Mouse (Mus musculus) adrenal gland, adult 2 months (tissue): ENCODE data around the gene Pigx. TPM values are rescaled to one million over a fixed set of nuclear protein-coding genes. Genes with fewer than 3 reads are reported as not detected.

Experiments used
- DNase-seq: peaks from one replicate; pipeline ENCODE4 v3.0.0; 2021
- polyA plus RNA-seq: library from polyadenylated mRNA; depleted of rRNA; stranded (reverse); fragments of >200 nt; gene quantifications from 2 replicates; pipeline ENCODE4 v1.2.3, GENCODE M21; 2012; rRNA removed
- total RNA-seq, 2 experiments: library from RNA; stranded (reverse); gene quantifications; 2 replicates each; pipeline ENCODE4 v1.2.3; 2021

Gene Pigx
- total and polyA plus RNA-seq, 3 experiments, result 27.6 to 35.5 (median 30.8) TPM

DNA sequence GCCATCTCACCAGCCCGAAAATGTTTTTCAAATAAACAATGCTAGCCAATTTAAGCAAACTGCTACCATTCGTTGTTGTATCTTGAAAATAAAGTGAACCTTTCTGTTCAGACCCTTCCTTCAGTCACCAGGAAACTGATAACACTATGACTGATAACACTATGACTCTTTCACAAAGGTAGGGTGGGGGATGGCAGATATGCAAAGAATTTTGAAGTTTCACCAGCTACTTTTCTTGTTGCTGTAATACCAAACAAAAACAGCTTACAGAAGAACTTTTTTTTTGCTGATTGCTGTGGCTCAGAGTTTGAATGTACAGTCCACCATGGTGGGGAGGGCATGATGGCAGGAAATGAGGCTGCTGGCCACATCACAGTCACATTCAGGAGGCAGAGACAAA lies 37.3 kb downstream of the Pigx start:
- no peak for DNase-seq

DNA sequence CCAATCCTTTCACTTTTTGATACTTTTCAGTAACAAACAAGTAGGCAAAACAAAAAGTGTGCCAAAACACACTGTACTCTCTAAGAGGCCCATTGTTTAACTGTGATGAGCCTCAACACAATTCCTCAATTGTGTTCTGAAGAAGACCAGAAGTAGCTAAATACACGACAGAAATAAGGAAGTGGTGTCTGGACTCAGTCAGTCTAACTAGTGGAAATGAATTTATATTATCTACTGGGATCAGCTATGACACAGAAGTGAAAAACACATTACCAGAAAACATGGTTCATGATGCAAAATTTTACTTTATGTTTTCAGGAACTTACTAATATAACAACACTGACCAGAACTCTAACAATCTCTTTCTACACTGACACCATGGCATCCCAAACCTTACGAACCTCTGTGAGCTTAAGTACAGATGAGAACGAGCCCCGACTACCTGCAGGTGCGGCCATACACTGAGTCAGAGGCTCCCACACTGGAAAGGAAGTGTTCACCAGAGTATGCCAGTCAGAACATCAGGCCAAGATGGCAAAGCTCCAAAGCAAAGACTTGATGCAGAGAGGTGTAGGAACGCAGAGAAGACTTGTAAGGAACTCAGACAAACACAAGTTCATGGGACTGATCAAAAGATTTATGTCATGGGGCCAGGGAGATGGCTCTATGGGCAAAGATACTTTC lies 39.6 kb downstream of the Pigx start:
- DNase-seq, result no peak

DNA sequence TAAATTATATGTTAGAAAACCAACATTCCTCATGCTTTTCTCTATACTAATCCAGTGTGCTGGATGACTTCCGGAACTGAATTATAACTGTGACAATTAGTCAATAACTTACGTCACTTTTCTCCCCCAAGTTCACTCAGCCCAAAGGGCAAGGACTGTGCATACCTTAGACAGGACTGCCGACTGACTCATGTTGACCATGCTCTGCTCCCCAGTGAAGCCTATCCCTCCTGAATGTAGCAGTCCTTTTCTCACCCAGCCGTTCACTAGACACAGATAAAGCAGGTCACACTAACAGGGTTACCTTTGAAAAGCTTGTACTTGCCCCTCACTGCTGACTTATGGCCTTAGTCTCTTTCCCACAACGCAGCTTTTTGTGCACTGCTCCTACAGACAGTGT lies 40.7 kb downstream of the Pigx start:
- DNase-seq, result peak; percentile 45

DNA sequence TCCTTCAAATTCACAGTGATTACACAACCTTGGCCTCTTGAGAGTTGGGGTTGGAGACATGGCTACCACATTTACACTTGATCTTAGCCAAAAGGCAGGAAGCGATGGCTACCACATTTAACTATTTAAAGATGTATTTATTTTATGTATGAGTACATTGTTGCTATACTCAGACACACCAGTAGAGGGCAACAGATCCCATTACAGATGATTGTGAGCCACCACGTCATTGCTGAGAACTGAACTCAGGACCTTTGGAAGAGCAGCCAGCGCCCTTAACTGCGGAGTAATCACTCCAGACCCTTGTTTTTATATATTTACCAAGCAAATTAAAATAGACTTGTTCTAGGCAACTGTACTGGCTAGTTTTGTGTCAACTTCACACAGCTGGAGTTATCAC lies 57.2 kb downstream of the Pigx start:
- DNase-seq, result no peak

Other genes with a start within 250 kb of the Pigx start
- not detected for gene Meltf, start 220.9 kb downstream of the Pigx start, total RNA-seq
- 0.02 and 0.04 TPM in 2 replicates for gene Meltf, start 220.9 kb downstream of the Pigx start, polyA plus RNA-seq
- gene Pigz, start 165.9 kb downstream of the Pigx start, total RNA-seq, result 1 to 10 TPM in 1 of 2 experiments, under 1 TPM in 1; 0.35 to 1.3 TPM
- 0.71 and 1.3 TPM in 2 replicates for gene Pigz, start 165.9 kb downstream of the Pigx start, polyA plus RNA-seq
- 10 to 100 TPM; 40.5 to 47.4 TPM for gene 0610012G03Rik, start 151.2 kb downstream of the Pigx start, total RNA-seq
- 143 and 164 TPM in 2 replicates for gene 0610012G03Rik, start 151.2 kb downstream of the Pigx start, polyA plus RNA-seq
- gene Ncbp2, start 151.2 kb downstream of the Pigx start, total RNA-seq, result 10 to 100 TPM; 45.1 to 54.0 TPM
- 2.3 and 6.0 TPM in 2 replicates for gene Ncbp2, start 151.2 kb downstream of the Pigx start, polyA plus RNA-seq
- 10 to 100 TPM; 19.1 to 26.3 TPM for gene Senp5, start 96.5 kb downstream of the Pigx start, total RNA-seq
- gene Senp5, start 96.5 kb downstream of the Pigx start, polyA plus RNA-seq, result 1.6 and 1.7 TPM in 2 replicates
- gene Pak2, start 20.4 kb downstream of the Pigx start, total RNA-seq, result 10 to 100 TPM; 50.4 to 57.5 TPM
- 15.0 and 20.6 TPM in 2 replicates for gene Pak2, start 20.4 kb downstream of the Pigx start, polyA plus RNA-seq
- 10 to 100 TPM in 1 of 2 experiments, 1 to 10 TPM in 1; 8.0 to 15.4 TPM for gene Cep19, start 60 bp upstream of the Pigx start, total RNA-seq
- 29.9 and 33.1 TPM in 2 replicates for gene Cep19, start 60 bp upstream of the Pigx start, polyA plus RNA-seq
- 1 to 10 TPM; 4.1 to 6.3 TPM for gene Nrros, start 65.9 kb upstream of the Pigx start, total RNA-seq
- 13.4 and 14.1 TPM in 2 replicates for gene Nrros, start 65.9 kb upstream of the Pigx start, polyA plus RNA-seq
- not detected for gene Bex6, start 80.1 kb upstream of the Pigx start, total RNA-seq
- gene Bex6, start 80.1 kb upstream of the Pigx start, polyA plus RNA-seq, result not detected in 2 replicates
- 10 to 100 TPM; 12.8 to 16.8 TPM for gene Fbxo45, start 147.4 kb upstream of the Pigx start, total RNA-seq
- gene Fbxo45, start 147.4 kb upstream of the Pigx start, polyA plus RNA-seq, result 3.3 and 3.9 TPM in 2 replicates
- 10 to 100 TPM; 10.2 to 16.1 TPM for gene Wdr53, start 147.5 kb upstream of the Pigx start, total RNA-seq
- gene Wdr53, start 147.5 kb upstream of the Pigx start, polyA plus RNA-seq, result 0.62 and 1.6 TPM in 2 replicates
- not detected for gene Smco1, start 171.7 kb upstream of the Pigx start, total RNA-seq
- gene Smco1, start 171.7 kb upstream of the Pigx start, polyA plus RNA-seq, result not detected in 2 replicates
- 10 to 100 TPM; 20.4 to 24.8 TPM for gene Rnf168, start 177.7 kb upstream of the Pigx start, total RNA-seq
- gene Rnf168, start 177.7 kb upstream of the Pigx start, polyA plus RNA-seq, result 9.2 and 11.3 TPM in 2 replicates
- gene Ubxn7, start 232.5 kb upstream of the Pigx start, total RNA-seq, result 10 to 100 TPM; 44.2 to 73.3 TPM
- 1.3 and 1.8 TPM in 2 replicates for gene Ubxn7, start 232.5 kb upstream of the Pigx start, polyA plus RNA-seq